Mouse (Mus musculus) gonadal fat pad, adult 2 months (tissue): ENCODE measurements around the gene Iqcf1. TPM values are rescaled to one million over a fixed set of nuclear protein-coding genes. Genes with fewer than 3 reads are reported as not detected.

Experiments used
- DNase-seq: peaks from one replicate; pipeline ENCODE4 v3.0.0-alpha.2; 2012; ENCODE audit warnings: low read depth
- polyA plus RNA-seq: library from polyadenylated mRNA; depleted of rRNA; stranded (reverse); fragments of >200 nt; gene quantifications from 2 replicates; pipeline ENCODE4 v1.2.3, GENCODE M21; 2012; rRNA removed

Gene Iqcf1
- polyA plus RNA-seq: 1.6 and 3.0 TPM in 2 replicates

GRCm38 (mm10) chr9:106499667-106500066 is at the start of gene Iqcf1:
Iqcf1 (plus strand) TSS chr9:106499967.
- DNase-seq: no peak

- no peak for DNase-seq
Measured at GRCm38 (mm10) chr9:106450661-106451060, 49.1 kb upstream of the Iqcf1 start.

- DNase-seq: no peak
Measured at GRCm38 (mm10) chr9:106451298-106451697, 48.5 kb upstream of the Iqcf1 start.

- no peak for DNase-seq
Measured at GRCm38 (mm10) chr9:106451899-106452298, 47.9 kb upstream of the Iqcf1 start.

- DNase-seq: no peak
Measured at GRCm38 (mm10) chr9:106452351-106452750, 47.4 kb upstream of the Iqcf1 start.

GRCm38 (mm10) chr9:106452821-106453220 is 46.9 kb upstream of the Iqcf1 start:
- DNase-seq: no peak

- no peak for DNase-seq
Measured at GRCm38 (mm10) chr9:106453271-106454070, 46.3 kb upstream of the Iqcf1 start, which contains the start of gene Pcbp4. Pcbp4 (plus strand) TSS chr9:106453291.

GRCm38 (mm10) chr9:106454071-106454761 is 45.6 kb upstream of the Iqcf1 start:
- DNase-seq: no peak

GRCm38 (mm10) chr9:106454888-106455681 is 44.7 kb upstream of the Iqcf1 start:
- DNase-seq: no peak

GRCm38 (mm10) chr9:106456325-106457162 is 43.2 kb upstream of the Iqcf1 start:
- DNase-seq: no peak

- DNase-seq: no peak
Measured at GRCm38 (mm10) chr9:106457163-106457559, 42.6 kb upstream of the Iqcf1 start.

GRCm38 (mm10) chr9:106457920-106458319 is 41.8 kb upstream of the Iqcf1 start:
- no peak for DNase-seq

GRCm38 (mm10) chr9:106459946-106460345 is 39.8 kb upstream of the Iqcf1 start:
- DNase-seq: no peak

- no peak for DNase-seq
Measured at GRCm38 (mm10) chr9:106460401-106461025, 39.3 kb upstream of the Iqcf1 start.

- no peak for DNase-seq
Measured at GRCm38 (mm10) chr9:106461026-106461415, 38.7 kb upstream of the Iqcf1 start.

- no peak for DNase-seq
Measured at GRCm38 (mm10) chr9:106461641-106462429, 37.9 kb upstream of the Iqcf1 start.

- no peak for DNase-seq
Measured at GRCm38 (mm10) chr9:106462430-106462800, 37.4 kb upstream of the Iqcf1 start.

- no peak for DNase-seq
Measured at GRCm38 (mm10) chr9:106463122-106464063, 36.4 kb upstream of the Iqcf1 start.
